Mouse (Mus musculus) cerebellum, adult (tissue): ENCODE measurements around the gene Gm29797.

Experiments used
- ATAC-seq: cut with Nextera tagmentation; 2 replicates; pipeline ENCODE4 v1.9.2; 2017; ENCODE audit warnings: mild to moderate bottlenecking, moderate library complexity, mixed read lengths; ENCODE audit not compliant: insufficient number of reproducible peaks, low FRiP score, low TSS enrichment

The Gm29797 gene

DNA sequence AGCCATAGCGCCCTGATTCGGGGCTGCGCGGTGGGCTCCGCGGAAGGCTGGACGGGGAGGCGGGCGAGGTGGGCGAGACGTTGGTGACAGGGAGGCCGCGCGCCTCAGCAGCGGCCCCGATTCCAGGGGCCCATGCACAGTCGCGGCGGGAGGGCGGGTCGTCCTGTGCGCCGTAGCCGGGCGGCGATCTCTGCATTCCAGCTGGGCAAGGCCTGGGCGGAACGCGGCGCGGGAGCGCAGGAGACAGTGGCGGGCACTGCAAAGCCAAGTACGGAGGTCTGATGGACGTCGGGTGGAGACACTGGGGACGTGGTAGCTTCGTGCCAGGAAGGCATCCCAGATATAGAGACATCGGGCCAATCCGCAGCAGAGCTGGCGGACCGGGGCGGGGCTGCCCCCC is 14.5 kb downstream of the Gm29797 start, which contains the start of gene Sox18:
Gene Sox18, minus strand, starts transcription at position 315 of the 400 bp plus-strand sequence.
- ATAC-seq: no peak

DNA sequence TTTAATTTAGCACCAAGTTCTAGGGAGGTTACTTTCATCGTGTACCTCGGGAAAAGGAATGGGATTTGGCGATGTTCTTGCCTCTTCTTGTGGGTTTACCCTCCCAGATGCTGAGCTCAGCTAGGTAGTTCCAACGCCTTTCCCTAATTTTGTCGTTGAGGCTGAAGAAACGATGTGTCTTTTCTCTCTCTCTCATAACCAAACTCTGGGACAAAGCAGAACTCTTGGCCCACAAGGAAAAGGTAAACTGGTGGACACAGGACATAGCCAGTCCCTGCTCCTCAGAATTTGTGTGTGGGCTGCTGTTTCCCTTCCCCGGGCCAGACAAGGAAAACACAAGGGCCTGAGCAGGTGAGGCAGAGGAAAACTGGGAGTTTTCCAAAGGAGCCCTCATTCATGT is 15.2 kb downstream of the Gm29797 start:
- no peak for ATAC-seq

DNA sequence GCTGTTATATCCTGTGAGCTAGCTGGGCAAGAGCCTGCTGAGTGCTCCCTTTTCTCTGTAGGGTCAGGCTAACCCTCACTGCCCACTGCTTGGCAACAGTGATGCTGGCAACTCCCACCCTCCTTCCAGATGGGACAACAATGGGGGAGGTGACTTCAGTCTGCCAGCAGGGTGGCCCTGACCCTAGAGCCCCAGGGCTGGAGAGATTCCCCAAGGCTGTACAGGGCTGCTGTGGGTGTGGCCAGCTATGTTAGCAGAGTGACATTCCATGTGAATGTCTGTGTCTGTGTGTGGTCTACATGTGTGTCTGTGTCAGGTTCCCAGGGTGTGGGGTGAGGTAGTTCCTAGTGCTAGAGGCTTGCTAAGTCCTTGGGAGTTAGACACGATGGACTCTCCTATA is 16.7 kb downstream of the Gm29797 start:
- ATAC-seq: no peak

DNA sequence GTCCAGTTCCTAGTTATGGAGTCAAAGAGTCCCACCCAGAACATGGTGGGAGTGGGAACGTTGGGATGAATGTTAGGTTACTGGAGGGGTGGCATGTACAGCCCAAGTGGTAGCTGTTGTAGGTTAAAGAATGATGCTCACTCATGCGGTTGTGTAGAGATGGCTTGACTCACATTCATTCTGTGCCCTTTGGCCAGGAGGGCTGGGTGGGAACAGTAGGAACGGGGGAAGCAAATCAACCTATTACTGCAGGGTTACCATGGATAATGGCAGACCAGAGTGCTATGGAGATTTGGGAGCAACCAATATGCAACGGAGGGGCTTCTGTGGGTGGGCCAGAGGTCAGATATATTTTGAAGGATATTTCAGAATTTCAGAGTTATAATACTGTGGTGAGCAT is 18.1 kb downstream of the Gm29797 start:
- no peak for ATAC-seq

DNA sequence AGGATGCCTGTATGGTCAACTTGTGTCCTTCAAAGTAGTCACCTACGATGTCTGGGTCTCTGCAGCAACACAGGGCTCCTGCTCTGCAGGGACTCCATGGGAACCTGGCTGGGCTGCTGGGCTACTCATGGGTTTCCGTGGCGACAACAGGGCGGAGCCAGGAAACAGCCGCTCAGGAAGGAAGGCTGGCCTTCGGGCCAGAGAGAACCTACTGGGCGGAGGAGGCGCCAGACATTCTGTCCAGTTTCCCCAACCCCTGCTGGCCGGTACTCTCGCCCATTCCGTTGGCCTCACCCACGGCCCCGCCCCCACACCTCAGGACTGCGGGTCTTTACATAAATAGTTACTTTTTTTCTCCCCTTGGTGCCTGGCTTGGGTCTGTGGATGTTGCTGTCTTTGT is 18.6 kb downstream of the Gm29797 start:
- ATAC-seq: no peak

DNA sequence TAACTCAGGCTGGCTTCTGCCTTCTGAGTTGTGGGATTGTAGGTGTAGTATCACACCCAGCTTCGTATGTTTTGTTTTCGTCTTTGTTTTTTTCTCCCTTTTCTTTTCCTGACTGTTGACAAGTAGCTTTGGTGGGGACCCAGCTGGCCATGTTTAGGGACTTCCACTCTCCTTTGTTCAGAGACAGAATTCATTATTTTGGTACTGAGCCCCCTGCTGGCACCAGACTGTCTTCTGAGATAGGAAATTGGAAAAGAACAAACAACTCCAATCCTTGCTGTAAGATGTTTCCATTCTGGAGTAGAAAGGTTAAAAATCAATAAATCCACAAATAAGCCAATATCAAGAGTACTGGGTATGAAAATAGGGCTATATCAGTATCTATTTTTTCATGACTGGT is 19.6 kb downstream of the Gm29797 start:
- ATAC-seq: no peak

DNA sequence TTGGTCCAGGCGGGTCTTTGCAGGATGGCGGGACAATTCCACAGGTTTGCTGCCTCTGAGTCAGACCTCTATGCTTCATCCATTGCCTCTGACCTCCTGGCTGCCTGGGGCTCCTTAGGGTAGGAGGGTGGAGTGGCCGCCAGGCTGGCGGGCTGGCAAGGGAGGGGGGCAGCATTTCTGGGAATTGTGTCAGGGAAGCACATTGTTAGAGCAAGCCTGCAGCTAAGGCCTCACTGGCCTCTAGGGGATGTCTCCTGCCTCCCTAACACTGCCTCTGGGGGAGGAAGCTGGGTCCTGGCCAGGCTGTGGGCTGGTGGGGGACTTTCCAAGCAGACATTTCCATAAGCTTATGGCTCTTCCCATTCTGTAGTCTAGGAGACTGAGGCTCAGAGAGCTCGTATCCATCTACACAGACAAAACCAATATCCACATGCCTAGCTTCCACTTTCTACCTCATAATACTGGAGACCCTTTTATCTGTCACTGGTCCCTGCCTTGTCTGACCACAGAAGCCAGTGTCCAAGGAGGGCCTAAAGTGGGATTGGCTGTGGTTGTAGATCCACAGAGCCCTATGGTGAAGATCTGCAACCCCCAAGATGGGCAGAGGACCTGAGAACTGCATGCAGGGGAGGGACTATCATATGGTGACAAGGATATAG is 20.4 kb downstream of the Gm29797 start:
- ATAC-seq: no peak

DNA sequence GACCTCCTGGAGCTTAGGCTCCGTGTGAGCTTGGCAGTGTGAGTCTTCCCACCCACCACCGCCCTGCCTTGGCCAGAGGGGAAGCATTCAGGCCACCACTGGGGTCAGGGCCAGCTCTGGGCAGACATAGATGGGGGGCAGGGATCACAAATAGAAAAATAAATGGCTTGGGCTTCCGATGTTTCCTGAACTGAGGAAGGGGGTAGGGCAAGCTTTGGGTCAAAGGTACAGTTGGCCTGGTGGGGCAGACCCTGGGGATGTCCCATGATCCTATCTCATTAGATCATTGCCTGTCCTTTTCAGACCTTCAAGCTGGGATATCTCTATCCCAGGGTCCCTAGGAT is 20.9 kb downstream of the Gm29797 start:
- ATAC-seq: no peak

DNA sequence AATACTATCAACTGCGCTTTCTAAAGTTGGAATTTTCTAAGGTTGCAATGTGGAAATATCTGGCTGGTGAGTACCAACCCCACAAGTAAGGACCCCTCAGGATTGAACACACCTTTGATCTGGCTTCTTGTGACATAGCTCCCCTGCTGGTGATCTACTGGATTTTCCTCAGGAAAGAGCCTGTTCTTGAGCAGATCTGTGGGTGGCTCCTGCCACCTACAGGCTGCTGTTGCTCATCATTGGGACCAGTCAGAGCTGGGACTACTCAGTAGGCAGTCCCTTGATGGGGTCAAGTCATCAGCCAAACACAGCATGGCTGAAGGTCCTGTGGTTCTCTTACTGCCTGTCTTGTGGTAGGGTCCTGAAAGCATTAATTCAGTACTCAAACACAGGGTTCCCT is 21.9 kb downstream of the Gm29797 start:
- ATAC-seq: peak; percentile 36; the same call in 1 of the 2 replicates

DNA sequence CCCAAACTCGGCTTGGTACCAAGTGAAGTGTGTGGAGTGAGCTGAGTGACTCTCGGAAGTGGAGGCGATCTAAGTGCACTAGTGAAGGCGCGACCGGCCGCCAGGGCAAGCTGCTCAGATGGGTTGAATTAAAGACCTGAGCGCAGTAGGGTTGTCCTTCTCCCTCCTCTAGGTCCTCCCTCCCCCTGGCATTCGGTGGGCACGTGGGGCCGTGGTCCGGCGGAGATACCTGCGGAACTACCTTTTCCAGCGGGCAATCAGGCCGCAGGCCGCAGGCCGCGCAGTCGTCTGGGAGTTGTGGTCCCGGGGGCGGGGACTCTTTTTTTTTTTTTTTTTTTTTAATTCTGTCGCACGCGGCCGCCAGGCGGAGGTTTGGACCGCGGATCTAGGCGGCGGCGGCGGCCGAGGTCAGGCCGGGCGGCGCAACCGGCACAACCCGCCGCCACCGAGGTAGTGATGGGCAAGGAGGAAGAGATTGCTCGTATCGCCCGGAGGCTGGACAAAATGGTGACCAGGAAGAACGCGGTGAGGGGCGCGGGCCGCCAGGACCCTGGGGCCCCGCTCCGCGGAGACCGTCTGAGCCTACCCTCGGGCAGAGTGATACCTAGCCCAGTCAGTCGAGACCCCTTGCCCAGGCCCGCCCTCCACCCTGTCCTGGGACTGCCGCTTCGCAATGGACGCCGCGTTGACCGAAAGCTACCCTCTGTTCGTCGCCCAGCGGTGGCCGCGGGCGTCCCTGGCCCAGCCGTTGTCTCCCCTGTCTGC is 23.3 kb downstream of the Gm29797 start, which contains the start of gene Tcea2:
Gene Tcea2, plus strand, starts transcription at position 360 of the 765 bp plus-strand sequence.
- peak; percentile 61 for ATAC-seq

DNA sequence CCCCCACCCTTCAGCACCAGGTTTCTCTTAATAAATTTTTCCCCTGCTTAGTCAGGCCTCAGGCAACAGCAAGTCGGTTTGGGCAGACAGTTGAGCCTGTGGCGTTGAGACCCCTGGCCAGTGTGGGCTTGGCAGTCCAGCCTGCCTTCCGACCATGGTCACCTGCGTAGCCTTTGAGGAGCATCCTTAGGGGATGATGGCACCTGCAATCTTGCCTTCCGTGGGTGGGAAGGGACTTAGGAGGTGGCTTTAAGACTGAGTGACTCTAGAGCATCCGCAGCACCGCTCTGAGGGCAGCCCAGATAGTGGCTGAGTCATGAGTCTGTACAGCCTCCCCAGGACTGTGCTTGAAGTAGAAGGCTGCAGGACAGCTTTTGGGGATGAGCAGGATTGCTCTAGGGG is 23.9 kb downstream of the Gm29797 start:
- peak; percentile 33; the same call in 1 of the 2 replicates for ATAC-seq

DNA sequence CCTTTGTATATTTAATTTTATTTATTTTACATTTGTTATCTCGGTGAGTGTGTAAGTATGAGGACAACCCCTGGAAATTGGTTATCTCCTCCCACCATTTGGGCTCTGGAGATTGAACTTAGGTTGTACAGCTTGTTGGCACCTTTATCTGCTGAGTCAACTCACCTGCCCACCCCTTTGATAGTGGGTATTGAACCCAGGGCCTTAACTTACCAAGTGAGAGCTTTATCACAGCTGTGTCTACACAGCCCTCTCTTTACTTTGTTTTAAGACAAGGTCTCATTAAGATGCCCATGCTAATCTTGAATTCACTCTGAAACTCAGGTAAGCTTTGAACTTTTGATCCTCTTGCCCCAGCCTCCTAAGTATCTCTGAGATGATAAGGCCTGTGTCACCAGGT is 25.1 kb downstream of the Gm29797 start:
- ATAC-seq: no peak

DNA sequence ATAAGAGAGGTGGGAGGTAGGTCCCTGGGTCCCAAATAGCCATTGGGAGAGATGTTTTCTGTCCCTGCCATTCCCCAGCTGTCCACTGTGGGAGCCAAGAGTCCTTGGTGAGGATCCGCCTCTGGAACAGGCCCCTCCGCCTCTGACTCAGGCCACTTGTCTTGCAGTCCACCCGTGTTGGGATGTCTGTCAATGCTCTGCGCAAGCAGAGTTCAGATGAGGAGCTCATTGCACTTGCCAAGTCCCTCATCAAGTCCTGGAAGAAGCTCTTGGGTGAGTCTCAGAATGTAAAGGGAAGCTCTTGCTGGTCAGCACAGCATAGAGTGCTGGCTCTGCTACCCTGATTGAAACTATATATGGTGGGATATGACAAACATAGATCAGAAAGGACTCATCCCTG is 26.5 kb downstream of the Gm29797 start:
- no peak for ATAC-seq

DNA sequence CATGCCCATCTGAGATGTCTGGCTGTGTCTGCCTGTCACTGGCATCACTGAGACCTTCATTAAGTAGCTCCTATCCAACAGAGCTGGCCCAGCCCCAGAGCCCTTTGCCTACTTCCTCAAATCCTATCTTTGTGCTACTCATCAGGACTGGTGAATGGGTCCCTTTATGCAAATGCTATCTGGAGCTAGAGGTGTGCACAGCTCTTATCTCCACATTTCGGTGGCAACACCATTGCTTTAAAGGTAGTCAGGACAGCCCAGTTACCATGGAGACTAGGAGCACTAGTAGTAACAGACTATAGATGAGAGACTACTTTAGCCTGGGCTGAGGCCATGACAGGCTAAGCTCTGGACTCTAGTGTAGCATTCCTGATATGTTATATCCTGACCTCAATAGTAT is 27.9 kb downstream of the Gm29797 start:
- no peak for ATAC-seq

DNA sequence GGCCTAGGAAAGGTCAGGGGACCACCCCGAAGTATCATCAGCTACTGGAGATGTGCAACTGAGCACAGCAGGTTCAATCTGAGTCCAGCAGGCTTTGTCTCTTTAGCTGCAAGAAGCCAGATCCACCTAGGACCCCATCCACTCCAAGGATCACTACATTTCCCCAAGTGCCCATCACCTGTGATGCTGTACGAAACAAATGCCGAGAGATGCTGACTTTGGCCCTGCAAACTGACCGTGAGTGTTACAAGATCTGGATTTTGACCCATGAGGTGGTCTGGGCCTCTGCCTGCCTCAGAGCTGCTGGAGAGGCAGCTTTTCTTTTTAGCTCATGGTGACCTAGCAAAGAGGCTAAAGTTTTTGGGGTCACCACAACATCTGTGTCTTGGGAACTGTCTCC is 28.9 kb downstream of the Gm29797 start:
- no peak for ATAC-seq

DNA sequence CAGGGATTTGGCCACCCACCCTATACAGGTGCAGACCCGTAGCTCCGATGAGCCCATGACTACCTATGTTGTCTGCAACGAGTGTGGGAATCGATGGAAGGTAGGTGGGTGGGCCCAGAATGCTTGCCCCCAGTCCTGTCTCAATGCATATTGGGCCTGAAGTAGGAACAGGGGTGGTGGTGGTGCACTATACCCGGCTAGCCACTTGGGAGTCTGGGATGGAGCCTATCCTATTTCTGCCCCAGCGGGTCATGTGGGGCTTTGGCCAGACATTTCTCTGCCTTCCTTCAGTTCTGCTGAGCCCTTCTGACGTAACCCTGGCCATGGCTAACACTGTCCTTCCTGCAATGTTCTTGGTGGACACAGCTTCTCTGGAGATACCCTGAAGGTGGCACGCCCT is 30.8 kb downstream of the Gm29797 start:
- ATAC-seq: no peak

DNA sequence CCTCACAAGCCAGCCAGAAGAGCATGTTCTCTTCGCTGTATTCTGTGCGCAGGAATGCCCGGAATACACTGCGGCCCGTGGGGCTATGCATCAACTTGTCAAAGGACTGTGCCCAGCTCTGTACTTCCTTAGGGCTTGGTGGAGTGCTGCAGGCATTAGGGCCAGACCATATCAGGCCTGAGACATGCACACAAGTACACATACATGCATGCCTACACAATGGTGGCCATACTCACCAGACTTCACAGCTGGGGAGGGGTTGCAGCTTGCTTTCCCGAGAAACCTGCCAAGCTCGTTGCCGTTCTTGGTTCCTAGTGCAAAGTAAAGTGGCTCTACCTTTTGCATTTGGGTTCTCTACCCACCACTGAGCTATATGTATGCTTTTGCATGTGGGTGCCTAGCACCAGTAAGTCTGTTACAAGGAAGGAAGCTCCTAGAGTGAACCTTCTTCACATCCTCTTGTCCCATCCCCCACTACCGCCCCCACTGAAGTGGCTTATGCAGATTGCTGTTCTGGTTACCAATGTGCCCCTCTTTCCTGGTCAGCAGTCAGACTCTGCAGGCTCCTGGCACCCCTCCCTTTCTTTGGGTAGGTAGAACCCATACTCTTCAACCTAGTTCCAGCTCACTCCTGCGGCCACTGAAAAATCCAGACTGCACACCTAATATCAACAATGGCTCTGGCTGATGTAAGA is 32.8 kb downstream of the Gm29797 start:
- ATAC-seq: no peak

DNA sequence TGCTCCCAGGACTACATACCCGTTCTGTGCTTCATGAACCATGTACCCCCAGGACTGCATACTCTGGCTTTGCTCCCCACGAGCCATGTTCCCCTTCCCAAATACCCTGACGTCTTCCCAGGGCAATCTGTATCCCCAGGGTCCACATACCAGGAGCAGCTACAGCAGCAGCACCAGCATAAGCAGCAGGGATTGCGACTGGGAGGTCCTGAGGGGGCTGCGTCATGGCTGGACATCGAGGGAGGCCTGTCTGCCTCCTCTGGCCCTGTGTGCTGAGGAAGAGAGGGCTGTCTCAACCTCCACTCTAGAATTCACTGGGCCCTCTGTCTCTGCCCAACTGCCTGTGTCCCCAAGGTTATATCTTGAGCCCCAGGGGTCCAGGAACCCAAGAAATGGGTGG is 34.2 kb downstream of the Gm29797 start:
- ATAC-seq: no peak

DNA sequence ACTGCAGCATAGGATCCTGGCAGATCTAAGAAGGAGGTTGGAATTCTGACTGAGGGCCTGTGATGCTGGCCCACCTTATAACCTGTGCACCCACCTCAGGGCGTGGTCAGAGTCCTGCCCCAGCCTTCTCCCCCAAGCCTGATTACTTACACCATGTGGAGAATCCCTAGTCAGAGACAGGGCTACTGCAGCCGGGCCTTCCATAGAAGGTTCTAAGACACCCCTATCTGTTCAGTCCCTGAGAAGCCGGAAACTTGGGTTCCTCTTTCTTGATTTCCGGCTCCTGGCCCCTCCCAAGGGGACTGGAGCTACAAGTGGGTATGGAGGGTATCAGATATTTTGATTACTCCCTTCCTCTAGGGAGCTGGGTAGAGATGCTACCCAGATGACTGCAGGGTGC is 34.7 kb downstream of the Gm29797 start:
- ATAC-seq: no peak

DNA sequence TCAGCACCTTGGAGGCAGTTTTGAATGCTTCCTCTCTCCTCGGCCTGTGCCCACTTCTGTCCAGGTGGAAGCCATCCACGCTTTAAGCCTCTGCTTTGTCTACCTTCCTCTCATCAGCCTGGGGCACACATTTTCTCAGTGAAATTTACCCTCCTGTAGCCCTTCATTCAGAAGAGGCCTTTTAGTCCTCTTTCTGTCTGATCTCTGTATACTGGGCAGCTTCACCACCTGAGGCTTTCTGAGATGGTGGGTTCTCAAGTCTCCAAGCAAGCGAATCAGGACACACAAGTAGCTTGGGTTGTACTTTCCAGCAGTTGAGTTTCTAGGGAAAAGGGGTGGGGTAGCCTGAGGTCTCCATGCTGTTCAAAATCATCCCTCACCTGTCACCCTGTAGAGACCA is 35.5 kb downstream of the Gm29797 start:
- no peak for ATAC-seq
